Mouse (Mus musculus) lung, embryonic 16.5 days (tissue): ENCODE results near the gene Atp8a2. TPM values are rescaled to one million over a fixed set of nuclear protein-coding genes. Genes with fewer than 3 reads are reported as not detected.
"Not testable (repeated sequence)": the region's sequence is repeated elsewhere in the genome, so short reads cannot be mapped to it uniquely, and the experiment has no call there.

Source experiments
- ATAC-seq: fragments of 200-750 bp; cut with Nextera tagmentation; 2 replicates; pipeline ENCODE4 v1.8.0; 2017; ENCODE audit warnings: low read depth, mild to moderate bottlenecking, moderate library complexity
- H3K27ac ChIP-seq: fragments of 300-500 bp; sonication (generic); 2 replicates; pipeline ENCODE4 v1.5.1; 2014; ENCODE audit warnings: mild to moderate bottlenecking, control low read depth, low read length
- H3K27me3 ChIP-seq: fragments of 300-500 bp; sonication (generic); 2 replicates; pipeline ENCODE4 v1.6.1; 2014; ENCODE audit warnings: low read depth, low read length, mixed read lengths; ENCODE audit not compliant: control insufficient read depth, insufficient read depth
- H3K36me3 ChIP-seq: fragments of 300-500 bp; sonication (generic); 2 replicates; pipeline ENCODE4 v1.6.1; 2014; ENCODE audit warnings: low read length; ENCODE audit not compliant: control insufficient read depth, insufficient read depth
- H3K4me1 ChIP-seq: fragments of 300-500 bp; sonication (generic); replicated peaks from 2 replicates; pipeline ENCODE4 v1.6.1; 2014; ENCODE audit warnings: low read length, mixed read lengths; ENCODE audit not compliant: control insufficient read depth, insufficient read depth
- H3K4me2 ChIP-seq: fragments of 300-500 bp; sonication (generic); 2 replicates; pipeline ENCODE4 v1.6.1; 2014; ENCODE audit warnings: low read depth, low read length, control low read depth
- H3K4me3 ChIP-seq: fragments of 300-500 bp; sonication (generic); 2 replicates; pipeline ENCODE4 v1.5.1; 2014; ENCODE audit warnings: mild to moderate bottlenecking, low read length, control low read depth
- H3K9ac ChIP-seq: fragments of 300-500 bp; sonication (generic); 2 replicates; pipeline ENCODE4 v1.6.1; 2014; ENCODE audit warnings: low read length, control low read depth
- H3K9me3 ChIP-seq: fragments of 300-500 bp; sonication (generic); 2 replicates; pipeline ENCODE4 v1.6.1; 2016; ENCODE audit warnings: low read length; ENCODE audit not compliant: control insufficient read depth
- WGBS: fragments of 180-500 bp; shearing (Covaris S2); extraction: QIAGEN DNeasy Blood & Tissue Kit; methylation state at CpG from one replicate; pipeline ENCODE4 v1.1.7; 2014; 5-methylcytosine and 5-hydroxymethylcytosine counted together
- polyA plus RNA-seq: library from polyadenylated mRNA; unstranded; fragments of >200 nt; fragmentation: Nextera tagmentation; extraction: Ambion mirVana; gene quantifications from 2 replicates; pipeline ENCODE4 v1.2.1, GENCODE M21; 2015

The Atp8a2 gene
- polyA plus RNA-seq, 1 experiment from 2014 or later, result 0.88 TPM

DNA sequence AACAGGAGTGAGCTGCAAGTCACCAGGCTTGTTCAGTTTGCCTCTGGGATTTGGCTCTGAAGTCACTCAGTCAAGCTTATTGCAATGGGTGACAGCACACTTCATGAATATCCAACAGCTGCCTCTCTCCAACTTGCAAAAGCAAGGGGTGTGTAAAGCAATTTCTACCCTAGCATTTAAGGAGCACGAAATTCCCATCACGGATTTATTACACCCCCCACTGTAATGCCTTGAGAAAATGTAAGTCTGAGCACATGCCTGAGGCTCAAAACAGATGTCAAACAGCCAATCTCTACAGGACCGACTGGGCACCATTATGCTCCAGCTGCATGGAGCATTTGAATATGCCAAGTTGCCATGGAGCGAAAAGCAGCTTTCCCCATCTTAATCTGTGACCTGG is 334.6 kb downstream of the Atp8a2 start:
- no peak for ATAC-seq
- H3K27ac ChIP-seq, result no peak overlapping the region
- no peak overlapping the region for H3K9ac ChIP-seq
- no peaks in the 10 kb centered on the region for H3K36me3 ChIP-seq
- H3K27me3 ChIP-seq, result no peaks in the 10 kb centered on the region
- 69% methylated on average over 4 of the region's 4 CpGs for WGBS
- H3K4me1 ChIP-seq, result no peaks in the 10 kb centered on the region
- no peak overlapping the region for H3K4me3 ChIP-seq
- H3K9me3 ChIP-seq, result no peaks in the 10 kb centered on the region
- no peak overlapping the region for H3K4me2 ChIP-seq

DNA sequence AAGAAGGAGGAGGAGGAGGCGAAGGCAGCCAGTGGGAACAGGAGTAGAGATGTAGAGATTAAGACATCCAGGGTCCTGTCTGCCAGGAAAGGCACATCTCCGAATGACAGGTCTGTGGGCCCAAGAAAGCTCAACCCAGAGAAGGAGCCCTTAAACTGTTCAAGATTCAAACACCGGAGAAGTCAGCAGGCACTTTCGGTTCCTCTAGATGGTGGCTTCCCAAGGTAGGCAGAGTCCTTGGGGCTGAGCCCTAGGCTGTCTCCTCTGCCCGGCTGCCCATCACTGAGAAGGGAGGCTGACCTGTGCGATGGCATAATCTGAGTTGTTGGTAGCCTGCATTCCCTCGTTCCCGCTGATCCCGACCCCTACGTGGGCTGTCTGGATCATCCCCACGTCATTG is 337.1 kb downstream of the Atp8a2 start:
- Histone ChIP-seq H3K4me3 (no peak overlapping the region), H3K9ac (no peak overlapping the region), H3K27me3 (no peaks in the 10 kb centered on the region), H3K27ac (no peak overlapping the region), H3K4me1 (no peaks in the 10 kb centered on the region), H3K9me3 (no peaks in the 10 kb centered on the region), H3K36me3 (no peaks in the 10 kb centered on the region), H3K4me2 (no peak overlapping the region)
- no peak for ATAC-seq
- 88% methylated on average over 11 of the region's 11 CpGs for WGBS

DNA sequence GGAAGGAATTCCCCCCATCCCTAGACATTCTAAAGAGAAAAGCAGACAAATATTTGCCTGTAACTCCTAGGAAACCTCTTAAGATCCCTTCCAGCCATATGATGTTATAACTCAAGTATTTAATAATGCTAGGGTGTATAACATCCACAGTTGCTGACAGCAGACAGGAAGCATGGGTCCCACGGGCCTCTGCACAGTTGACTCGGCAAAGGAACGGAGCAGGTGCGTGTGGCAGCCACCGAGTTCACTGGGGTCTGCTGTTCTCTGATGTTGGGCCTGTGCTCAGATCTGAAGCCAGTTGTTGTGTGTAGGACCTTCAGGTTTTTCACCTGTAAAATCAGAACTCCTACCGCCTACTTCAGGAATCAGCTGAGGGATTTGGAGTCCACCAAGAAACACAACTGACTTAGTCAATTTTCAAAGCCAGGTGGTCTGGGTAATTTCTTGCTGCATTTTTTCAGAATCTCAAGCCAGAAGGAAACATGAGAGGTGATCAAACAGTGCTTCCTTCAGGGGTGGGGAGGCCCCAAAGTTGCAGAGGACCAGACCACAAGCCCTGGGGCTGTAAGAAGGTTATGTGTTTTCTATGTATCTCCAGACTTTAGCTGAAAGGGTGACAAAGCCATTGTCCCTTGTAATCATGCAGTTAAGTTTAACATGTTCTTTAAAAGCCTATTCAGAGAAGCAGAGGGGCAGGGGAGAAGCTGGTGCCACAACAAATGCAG is 338.3 kb downstream of the Atp8a2 start:
- H3K9ac ChIP-seq, result no peak overlapping the region
- ATAC-seq, result no peak
- no peaks in the 10 kb centered on the region for H3K36me3 ChIP-seq
- H3K4me2 ChIP-seq, result no peak overlapping the region
- no peak overlapping the region for H3K4me3 ChIP-seq
- H3K27me3 ChIP-seq, result no peaks in the 10 kb centered on the region
- H3K9me3 ChIP-seq, result no peaks in the 10 kb centered on the region
- no peak overlapping the region for H3K27ac ChIP-seq
- 60% methylated on average over 6 of the region's 6 CpGs for WGBS
- H3K4me1 ChIP-seq, result no peaks in the 10 kb centered on the region

DNA sequence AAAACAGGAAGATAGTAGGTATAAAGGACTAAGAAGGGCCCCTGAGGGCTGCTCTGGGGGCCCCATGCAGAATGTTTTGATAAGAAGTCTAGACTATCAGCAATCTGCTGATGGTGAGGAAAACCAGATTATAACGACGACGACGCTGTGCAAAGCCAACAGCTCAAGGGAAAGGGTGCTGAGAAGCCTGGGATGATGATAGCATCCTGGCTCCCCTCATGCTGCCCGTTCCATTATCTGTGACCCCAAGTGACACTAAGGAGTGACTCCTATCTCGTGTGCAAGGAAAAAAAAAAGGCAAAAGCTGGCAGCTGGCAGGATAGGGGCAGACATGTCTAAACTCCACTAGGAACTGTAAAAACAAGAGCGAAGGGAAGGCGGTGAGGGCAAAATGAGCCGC is 343.8 kb downstream of the Atp8a2 start:
- WGBS, result 30% methylated on average over 9 of the region's 9 CpGs
- Histone ChIP-seq H3K36me3 (no peaks in the 10 kb centered on the region), H3K4me1 (no peaks in the 10 kb centered on the region), H3K4me2 (no peak overlapping the region), H3K9ac (no peak overlapping the region), H3K27me3 (no peaks in the 10 kb centered on the region), H3K4me3 (no peak overlapping the region), H3K9me3 (no peaks in the 10 kb centered on the region), H3K27ac (no peak overlapping the region)
- no peak for ATAC-seq

DNA sequence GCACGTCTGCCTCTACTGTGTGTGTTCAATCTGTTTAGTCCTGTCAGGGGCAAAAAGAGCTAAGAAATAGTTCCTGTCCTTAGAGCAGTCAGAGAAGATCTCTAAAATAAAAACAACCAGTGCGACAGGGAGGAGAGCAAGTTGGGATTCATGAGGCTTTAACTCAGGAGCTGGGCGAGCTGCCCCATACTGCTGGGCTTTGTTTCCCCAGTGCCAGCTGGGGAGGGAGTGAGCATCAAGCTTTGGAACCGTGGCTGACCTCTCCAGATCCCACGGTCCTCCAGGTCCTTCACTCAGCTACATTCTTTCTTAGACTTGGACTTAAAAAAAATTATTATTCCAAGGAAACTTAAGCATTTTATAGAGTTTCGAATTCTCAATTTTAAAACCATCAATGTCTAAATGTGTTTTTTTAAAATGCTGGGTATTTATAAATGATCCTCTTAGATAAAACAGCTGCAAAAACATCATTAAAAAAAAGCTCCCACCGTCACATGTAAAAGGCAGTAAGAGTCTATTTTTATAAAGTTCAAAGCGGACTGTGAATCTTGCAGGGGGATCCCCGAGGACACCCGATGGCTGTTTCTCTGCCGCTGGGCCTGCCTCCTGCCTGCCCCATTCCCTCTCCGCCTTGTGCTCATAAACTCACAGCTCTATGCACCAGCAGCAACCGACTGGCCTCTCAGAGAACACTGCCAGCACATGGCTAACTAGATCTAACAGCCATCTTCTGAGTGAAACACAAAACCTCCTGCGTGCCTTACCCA is 350.2 kb downstream of the Atp8a2 start:
- 0 out of 2 replicates have a peak, but pooled peaks cover 2% of the 10 kb centered on the region for H3K4me1 ChIP-seq
- no peaks in the 10 kb centered on the region for H3K36me3 ChIP-seq
- H3K9me3 ChIP-seq, result no peaks in the 10 kb centered on the region
- no peak for ATAC-seq
- 44% methylated on average over 14 of the region's 14 CpGs for WGBS
- H3K9ac ChIP-seq, result no peak overlapping the region
- no peak overlapping the region for H3K27ac ChIP-seq
- H3K4me3 ChIP-seq, result no peak overlapping the region
- H3K4me2 ChIP-seq, result no peak overlapping the region
- H3K27me3 ChIP-seq, result no peaks in the 10 kb centered on the region

DNA sequence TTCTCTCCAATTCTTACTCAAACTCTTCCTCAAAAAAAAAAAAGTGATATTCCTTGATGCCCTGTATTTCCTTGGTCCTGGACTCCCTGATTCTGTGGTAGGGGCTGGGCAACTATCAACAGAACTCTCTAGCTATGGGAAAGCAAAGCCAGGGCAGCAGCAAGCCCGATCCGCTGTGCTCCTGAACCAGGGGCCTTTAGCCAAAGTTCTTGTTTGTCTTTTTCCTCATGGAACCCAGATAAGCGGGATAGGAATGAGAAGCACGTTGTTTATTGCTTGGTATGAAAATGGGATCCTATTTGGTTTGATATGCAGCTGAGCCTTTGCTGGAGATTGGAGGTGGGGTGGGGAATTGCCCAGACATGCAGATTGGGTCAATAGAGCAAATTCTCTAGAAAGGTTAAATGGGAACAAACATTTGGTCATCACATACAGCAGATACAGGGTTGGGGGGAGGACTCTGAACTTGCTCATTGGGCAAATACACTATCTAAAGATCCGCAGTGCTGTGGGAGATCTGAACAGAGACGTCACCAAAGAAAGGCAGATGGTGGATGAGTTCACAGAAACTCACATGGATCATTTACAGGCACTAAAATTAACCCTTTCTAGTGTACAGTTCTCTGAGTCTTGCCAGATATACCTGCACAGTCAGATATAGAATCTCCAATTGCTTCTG is 353.6 kb downstream of the Atp8a2 start:
- H3K27me3 ChIP-seq, result no peaks in the 10 kb centered on the region
- no peaks in the 10 kb centered on the region for H3K9me3 ChIP-seq
- H3K9ac ChIP-seq, result no peak overlapping the region
- no peaks in the 10 kb centered on the region for H3K36me3 ChIP-seq
- H3K27ac ChIP-seq, result no peak overlapping the region
- no peak for ATAC-seq
- peaks cover 10% of the 10 kb centered on the region for H3K4me1 ChIP-seq
- no peak overlapping the region for H3K4me3 ChIP-seq
- WGBS, result 60% methylated on average over 6 of the region's 6 CpGs
- no peak overlapping the region for H3K4me2 ChIP-seq

DNA sequence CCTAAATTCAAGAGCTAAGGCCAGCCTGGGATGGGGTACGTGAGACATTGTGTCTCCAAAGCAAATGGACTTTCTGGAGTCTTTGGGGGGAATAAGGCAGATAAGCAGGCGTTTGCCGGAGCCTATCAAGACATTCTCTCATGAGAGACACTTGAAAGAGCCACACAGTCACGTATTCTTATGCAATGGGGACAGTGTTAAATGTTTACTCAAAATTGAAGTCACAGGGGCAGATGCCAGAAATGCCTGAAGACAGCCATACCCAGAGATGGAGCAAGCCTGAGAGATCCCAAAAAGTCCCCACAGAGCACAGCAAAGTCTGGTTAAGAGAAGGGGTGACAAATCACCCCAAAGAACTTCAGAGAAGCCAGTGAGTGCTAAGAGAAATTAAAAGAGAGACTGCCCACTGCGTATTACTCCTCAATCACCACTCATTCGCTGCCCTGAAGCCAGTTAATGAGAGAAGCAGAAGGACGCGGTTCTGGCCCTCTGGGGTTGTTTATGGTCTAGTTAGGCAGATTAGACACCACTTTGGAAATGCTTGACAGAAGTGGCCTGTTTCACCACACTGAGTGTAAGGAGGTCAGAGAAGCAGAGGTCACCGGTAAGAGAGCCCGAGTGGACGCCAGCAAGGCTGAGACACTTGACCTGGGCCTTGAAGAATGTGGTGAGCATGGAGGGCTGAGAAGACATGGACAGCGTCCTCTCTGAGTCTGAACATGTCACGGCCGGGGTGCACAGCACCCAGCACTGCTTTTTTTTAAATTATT is 356.8 kb downstream of the Atp8a2 start:
- ATAC-seq, result peak; percentile 73
- H3K4me2 ChIP-seq, result no peak overlapping the region
- 34% methylated on average over 14 of the region's 14 CpGs for WGBS

DNA sequence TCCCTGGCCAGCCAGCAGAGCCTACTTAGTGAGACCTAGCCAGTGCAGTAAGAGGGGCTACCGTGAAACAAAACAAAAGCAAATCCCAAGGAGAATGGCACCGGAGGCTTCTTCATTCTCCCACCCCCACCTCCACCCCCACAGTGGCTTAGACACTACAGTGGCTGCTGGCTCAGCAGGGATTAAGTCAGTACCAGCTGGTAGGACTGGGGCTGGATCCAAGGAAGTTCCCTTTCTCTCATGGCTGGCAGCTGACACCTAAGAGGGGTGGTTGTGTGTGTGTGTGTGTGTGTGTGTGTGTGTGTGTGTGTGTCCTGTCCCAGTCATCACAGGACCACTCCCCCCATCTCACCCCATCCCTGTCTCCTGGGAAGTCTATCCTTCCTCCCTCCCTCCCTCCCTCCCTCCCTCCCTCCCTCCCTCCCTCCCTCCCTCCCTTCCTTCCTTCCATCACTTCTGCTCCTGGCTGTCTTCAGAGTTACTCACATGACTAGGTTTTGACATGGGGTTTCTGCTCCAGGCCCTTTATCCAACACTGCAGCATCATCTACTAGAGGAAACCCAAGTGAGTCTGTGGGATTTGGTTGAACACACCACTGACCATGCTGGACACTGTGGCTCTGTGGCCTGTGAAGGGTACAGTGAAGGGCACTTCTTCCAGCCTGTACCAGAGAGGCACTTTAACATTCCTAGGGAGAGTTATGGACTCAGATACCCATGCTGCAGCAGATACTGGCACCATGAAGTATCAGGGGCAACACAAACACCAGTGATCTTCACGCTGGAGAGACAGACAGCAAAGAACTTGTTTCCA is 358.3 kb downstream of the Atp8a2 start:
- peaks cover 12% of the 10 kb centered on the region for H3K4me1 ChIP-seq
- 95% methylated on average over 1 of the region's 3 CpGs for WGBS
- H3K9me3 ChIP-seq, H3K27ac ChIP-seq, ATAC-seq, H3K27me3 ChIP-seq, H3K36me3 ChIP-seq, H3K4me2 ChIP-seq, H3K9ac ChIP-seq, H3K4me3 ChIP-seq: not testable (repeated sequence)

More for the DNA sequence above, 356.8 kb downstream of the Atp8a2 start:
- Histone ChIP-seq H3K27ac (peak overlapping the region; percentile 25; the same call in 1 of the 2 replicates), H3K36me3 (no peaks in the 10 kb centered on the region), H3K4me3 (no peak overlapping the region), H3K9ac (no peak overlapping the region), H3K9me3 (no peaks in the 10 kb centered on the region), H3K27me3 (no peaks in the 10 kb centered on the region), H3K4me1 (peaks cover 12% of the 10 kb centered on the region)
